Mouse (Mus musculus) heart, adult 2 months (tissue): ENCODE measurements around the gene Hipk3. TPM values are rescaled to one million over a fixed set of nuclear protein-coding genes. Genes with fewer than 3 reads are reported as not detected.

Experiments
- DNase-seq, 2 experiments: peaks; one replicate each; pipeline ENCODE4 v3.0.0; 2021
- H3K27ac ChIP-seq: fragments of 200-600 bp; 2 replicates; pipeline ENCODE4 v1.8.1; 2022
- H3K27me3 ChIP-seq: fragments of 200-500 bp; 2 replicates; pipeline ENCODE4 v1.6.1; 2012; ENCODE audit warnings: mild to moderate bottlenecking, low read length, inconsistent platforms, mixed read lengths; ENCODE audit not compliant: control insufficient read depth, insufficient read depth
- H3K36me3 ChIP-seq: fragments of 200-500 bp; 2 replicates; pipeline ENCODE4 v1.6.1; 2012; ENCODE audit warnings: low read length, inconsistent platforms; ENCODE audit not compliant: control insufficient read depth, insufficient read depth
- H3K4me1 ChIP-seq: fragments of 200-500 bp; 2 replicates; pipeline ENCODE4 v1.6.1; 2011; ENCODE audit warnings: low read length; ENCODE audit not compliant: control insufficient read depth, insufficient read depth
- H3K4me3 ChIP-seq: fragments of 200-600 bp; 2 replicates; pipeline ENCODE4 v1.8.1; 2022
- H3K79me2 ChIP-seq: fragments of 200-500 bp; replicated peaks from 2 replicates; pipeline ENCODE4 v1.6.1; 2012; ENCODE audit warnings: mild to moderate bottlenecking, inconsistent platforms, low read length, moderate library complexity, mixed read lengths; ENCODE audit not compliant: control insufficient read depth, insufficient read depth
- H3K9ac ChIP-seq: fragments of 200-500 bp; 2 replicates; pipeline ENCODE4 v1.6.1; 2012; ENCODE audit warnings: low read depth, mild to moderate bottlenecking, control low read depth, inconsistent platforms, low read length, mixed read lengths
- CTCF ChIP-seq: fragments of 200-600 bp; IDR thresholded peaks from 2 replicates; pipeline ENCODE4 v1.8.1; 2022; ENCODE audit warnings: antibody characterized with exemption, mild to moderate bottlenecking, moderate library complexity
- EP300 ChIP-seq: fragments of 200-500 bp; IDR thresholded peaks from 2 replicates; pipeline ENCODE4 v1.6.1; 2011; ENCODE audit warnings: low read depth, low read length, control low read depth; ENCODE audit not compliant: insufficient read depth
- POLR2A ChIP-seq: fragments of 200-500 bp; IDR thresholded peaks from 2 replicates; pipeline ENCODE4 v1.6.1; 2011; ENCODE audit warnings: mild to moderate bottlenecking, low read depth, low read length, control low read depth; ENCODE audit not compliant: insufficient read depth
- WGBS: fragments of 180-500 bp; shearing (Covaris S2); methylation state at CpG from one replicate; pipeline ENCODE4 v1.1.7; 2018; 5-methylcytosine and 5-hydroxymethylcytosine counted together
- intact Hi-C: fragments of 180-260 bp; cut with DNase I; formaldehyde crosslinking; loops from one replicate; pipeline ENCODE4 v1.15.1; 2025
- polyA plus RNA-seq: library from polyadenylated mRNA; depleted of rRNA; stranded (reverse); fragments of >200 nt; gene quantifications from 2 replicates; pipeline ENCODE4 v1.2.3, GENCODE M21; 2012
- total RNA-seq, 2 experiments: library from RNA; stranded (reverse); gene quantifications; 2 replicates each; pipeline ENCODE4 v1.2.3; 2021

Hipk3 gene
- total and polyA plus RNA-seq, 3 experiments = 66.9 to 229 (median 206) TPM

DNA sequence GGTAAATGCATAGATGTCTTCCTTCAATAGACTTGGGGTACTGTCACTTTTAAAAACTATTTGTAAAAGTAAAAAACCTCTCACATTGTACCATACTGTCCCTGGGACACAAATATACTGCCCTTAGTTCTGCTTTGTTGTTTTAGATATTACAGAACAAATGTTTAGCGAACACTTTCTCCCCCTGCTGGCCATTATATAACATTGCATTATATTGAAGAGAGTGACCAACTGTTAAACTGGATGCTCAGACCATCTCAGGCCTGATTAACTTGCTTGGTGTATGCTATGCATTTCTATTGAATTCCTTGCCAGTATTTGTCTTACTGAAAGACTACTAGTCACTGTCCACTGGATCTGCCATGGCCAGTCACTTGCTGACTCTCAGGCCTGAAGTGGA lies 72.0 kb downstream of the Hipk3 start:
- intact Hi-C loops = loop anchor here (1.0 to 2.0 kb wide), 2 partner anchors 288 to 387 kb away; no protein-coding TSS in a partner anchor
- no peaks in the 10 kb centered on the region for H3K4me1 ChIP-seq
- H3K79me2 ChIP-seq = no peaks in the 10 kb centered on the region
- peaks cover 4% of the 10 kb centered on the region for H3K36me3 ChIP-seq
- no peak for TF ChIP-seq EP300
- TF ChIP-seq CTCF = peak; percentile 84
- no peak overlapping the region for H3K9ac ChIP-seq
- no peaks in the 10 kb centered on the region for H3K27me3 ChIP-seq
- DNase-seq = no peak
- H3K4me3 ChIP-seq = no peak overlapping the region
- WGBS = 7% methylated on average over 1 of the region's 1 CpGs
- no peak overlapping the region for H3K27ac ChIP-seq

DNA sequence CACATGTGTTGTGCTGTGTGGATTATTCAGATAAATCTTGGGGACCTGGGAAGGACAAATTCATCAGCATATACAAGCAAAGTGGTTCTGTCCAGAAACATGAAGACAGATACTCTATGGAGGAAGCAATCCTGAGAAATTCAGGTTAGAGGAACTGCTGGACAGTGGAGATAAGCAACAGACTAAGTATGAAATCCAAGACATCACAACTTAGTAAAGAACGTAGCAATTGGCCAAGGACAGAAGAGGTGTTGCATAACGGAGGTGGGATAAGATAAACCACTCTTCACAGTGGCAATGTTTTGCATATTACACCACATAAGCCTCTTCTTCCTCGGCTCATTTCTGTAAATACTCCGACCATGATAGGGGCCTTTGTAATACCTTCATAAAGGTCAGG lies 73.4 kb downstream of the Hipk3 start:
- H3K4me1 ChIP-seq = no peaks in the 10 kb centered on the region
- H3K79me2 ChIP-seq = no peaks in the 10 kb centered on the region
- no peak for DNase-seq
- H3K9ac ChIP-seq = no peak overlapping the region
- no peak overlapping the region for H3K27ac ChIP-seq
- H3K27me3 ChIP-seq = no peaks in the 10 kb centered on the region
- intact Hi-C loops = no loop called here
- TF ChIP-seq EP300 = no peak
- no peak for TF ChIP-seq POLR2A
- no peak for TF ChIP-seq CTCF
- WGBS = 47% methylated on average over 4 of the region's 4 CpGs
- no peak overlapping the region for H3K4me3 ChIP-seq
- H3K36me3 ChIP-seq = no peaks in the 10 kb centered on the region

- intact Hi-C loops = no loop called here
These were observed 74.2 kb downstream of the Hipk3 start for GRCm38 (mm10) chr2:104419999-104420398.

GRCm38 (mm10) chr2:104419411-104419810 lies 74.8 kb downstream of the Hipk3 start:
- Histone ChIP-seq H3K4me1 (no peaks in the 10 kb centered on the region), H3K36me3 (no peaks in the 10 kb centered on the region), H3K27me3 (no peaks in the 10 kb centered on the region), H3K4me3 (no peak overlapping the region), H3K79me2 (no peaks in the 10 kb centered on the region), H3K9ac (no peak overlapping the region), H3K27ac (no peak overlapping the region)
- TF ChIP-seq EP300 = no peak
- TF ChIP-seq POLR2A = no peak
- no peak for TF ChIP-seq CTCF
- DNase-seq = no peak
- WGBS = 91% methylated on average over 2 of the region's 2 CpGs
- intact Hi-C loops = no loop called here

More at GRCm38 (mm10) chr2:104419999-104420398, 74.2 kb downstream of the Hipk3 start:
- TF ChIP-seq CTCF (no peak), EP300 (no peak), POLR2A (no peak)
- WGBS = 62% methylated on average over 1 of the region's 1 CpGs
- Histone ChIP-seq H3K27ac (no peak overlapping the region), H3K36me3 (no peaks in the 10 kb centered on the region), H3K4me1 (no peaks in the 10 kb centered on the region), H3K9ac (no peak overlapping the region), H3K79me2 (no peaks in the 10 kb centered on the region), H3K4me3 (no peak overlapping the region), H3K27me3 (no peaks in the 10 kb centered on the region)
- no peak for DNase-seq

- Histone ChIP-seq H3K4me3 (no peak overlapping the region), H3K27me3 (peaks cover 16% of the 10 kb centered on the region), H3K36me3 (no peaks in the 10 kb centered on the region), H3K79me2 (no peaks in the 10 kb centered on the region), H3K27ac (no peak overlapping the region), H3K4me1 (no peaks in the 10 kb centered on the region), H3K9ac (no peak overlapping the region)
- 75% methylated on average over 3 of the region's 3 CpGs for WGBS
- DNase-seq = no peak
- TF ChIP-seq CTCF = no peak
- no peak for TF ChIP-seq EP300
- no peak for TF ChIP-seq POLR2A
- intact Hi-C loops = no loop called here
These were observed 81.2 kb downstream of the Hipk3 start for GRCm38 (mm10) chr2:104413011-104413410.

GRCm38 (mm10) chr2:104412496-104412895 lies 81.8 kb downstream of the Hipk3 start:
- TF ChIP-seq POLR2A (no peak), CTCF (no peak), EP300 (no peak)
- no peak for DNase-seq
- no peaks in the 10 kb centered on the region for H3K36me3 ChIP-seq
- 31% methylated on average over 4 of the region's 4 CpGs for WGBS
- H3K27ac ChIP-seq = no peak overlapping the region
- H3K79me2 ChIP-seq = no peaks in the 10 kb centered on the region
- H3K27me3 ChIP-seq = peaks cover 16% of the 10 kb centered on the region
- H3K4me3 ChIP-seq = no peak overlapping the region
- H3K9ac ChIP-seq = no peak overlapping the region
- no peaks in the 10 kb centered on the region for H3K4me1 ChIP-seq
- intact Hi-C loops = no loop called here

GRCm38 (mm10) chr2:104411806-104412205 lies 82.4 kb downstream of the Hipk3 start:
- Histone ChIP-seq H3K36me3 (no peaks in the 10 kb centered on the region), H3K79me2 (no peaks in the 10 kb centered on the region), H3K9ac (no peak overlapping the region), H3K4me3 (no peak overlapping the region), H3K27me3 (peaks cover 16% of the 10 kb centered on the region), H3K27ac (no peak overlapping the region), H3K4me1 (no peaks in the 10 kb centered on the region)
- no peak for DNase-seq
- WGBS = 95% methylated on average over 7 of the region's 7 CpGs
- no peak for TF ChIP-seq EP300
- no peak for TF ChIP-seq POLR2A
- TF ChIP-seq CTCF = no peak
- intact Hi-C loops = no loop called here
